Mouse (Mus musculus) thymus, postnatal 25 days (tissue): ENCODE measurements around the gene Pja2.
"Not testable (repeated sequence)": the region's sequence is repeated elsewhere in the genome, so short reads cannot be mapped to it uniquely, and the experiment has no call there.

Experiments used
- DNase-seq: peaks from one replicate; pipeline ENCODE4 v3.0.0; 2022

The Pja2 gene

DNA sequence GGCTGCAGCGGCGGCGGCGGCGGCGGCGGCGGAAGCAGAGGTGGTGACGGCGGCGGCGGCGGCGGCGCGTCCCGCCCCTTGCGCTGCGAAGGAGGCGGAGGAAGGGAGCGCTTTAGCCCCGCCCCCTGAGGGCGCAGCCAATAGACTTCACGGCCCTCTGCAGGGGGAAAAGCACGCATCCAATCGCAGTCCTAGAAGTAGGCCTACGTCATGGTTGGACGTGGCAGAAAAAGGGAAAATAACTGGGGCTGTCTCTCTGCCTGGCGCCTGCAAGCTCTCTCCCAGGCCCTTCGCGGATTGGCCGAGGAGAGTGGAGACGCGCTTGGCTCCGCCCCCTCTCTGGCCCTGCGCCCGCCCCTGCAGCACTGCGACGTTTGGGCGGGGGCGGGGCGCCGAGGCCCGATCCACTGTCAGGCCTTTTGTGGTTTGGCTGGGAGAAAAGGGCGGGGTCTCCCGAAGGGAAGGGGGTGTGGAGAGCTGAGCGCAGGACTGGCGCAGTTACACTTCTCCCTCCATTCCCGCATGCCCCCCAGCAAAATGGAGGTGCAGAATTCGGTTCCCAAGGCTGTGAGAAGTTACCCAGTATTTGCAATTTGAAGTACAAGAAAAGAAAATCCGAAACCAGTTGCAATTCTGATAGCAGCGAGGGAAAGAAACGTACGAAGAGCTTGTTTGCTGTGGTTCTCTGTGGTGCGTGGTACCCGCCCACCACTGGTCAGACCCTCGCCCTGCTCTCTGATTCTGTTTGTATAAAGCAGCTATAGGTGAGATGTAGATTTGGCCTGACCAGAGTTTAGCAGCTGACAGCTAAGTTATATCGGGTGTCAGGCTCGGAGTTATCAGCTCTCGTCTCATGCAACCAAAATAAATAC lies at the start of gene Pja2:
TSS of gene Pja2 (minus strand) at position 19 of the 872 bp plus-strand sequence.
- peak; percentile 98 for DNase-seq

DNA sequence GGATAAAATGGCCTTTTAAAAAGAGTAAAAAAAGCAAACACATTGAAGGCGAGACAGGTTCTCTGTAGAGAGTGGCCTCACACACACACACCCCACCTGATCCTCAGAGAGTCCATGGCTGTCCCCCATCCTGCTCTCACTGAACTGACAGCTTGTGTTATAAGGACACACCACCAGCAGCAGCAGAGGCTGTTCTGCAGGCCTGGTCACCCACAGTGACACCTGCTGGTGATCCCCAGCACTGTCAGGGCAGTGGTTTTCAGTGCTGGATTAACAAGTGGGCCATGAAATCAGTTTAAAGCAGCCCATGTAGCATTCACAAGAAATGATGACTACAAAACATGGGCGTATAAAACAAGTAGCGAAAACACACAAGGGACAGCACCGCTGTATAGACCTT lies 43.6 kb upstream of the Pja2 start:
- peak; percentile 57 for DNase-seq

DNA sequence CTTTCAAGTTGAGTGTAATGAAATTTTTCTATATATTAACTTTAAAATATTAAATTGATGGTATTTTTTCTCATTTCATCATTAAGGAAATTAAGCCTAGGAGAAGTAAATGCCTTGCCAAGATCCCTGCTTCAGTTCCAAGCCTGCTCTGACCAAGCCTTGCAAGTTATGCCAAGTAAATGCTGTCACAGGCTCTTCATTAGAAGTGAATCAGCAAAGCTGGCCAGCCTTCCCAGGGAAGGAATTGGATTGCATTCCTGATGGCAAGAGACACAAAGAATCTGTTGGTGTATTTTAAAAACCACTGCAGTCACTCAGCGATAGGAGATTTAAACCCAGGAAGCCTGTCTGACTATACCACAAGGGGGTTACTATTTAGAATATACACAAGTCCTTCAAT lies 32.0 kb upstream of the Pja2 start:
- no peak for DNase-seq

DNA sequence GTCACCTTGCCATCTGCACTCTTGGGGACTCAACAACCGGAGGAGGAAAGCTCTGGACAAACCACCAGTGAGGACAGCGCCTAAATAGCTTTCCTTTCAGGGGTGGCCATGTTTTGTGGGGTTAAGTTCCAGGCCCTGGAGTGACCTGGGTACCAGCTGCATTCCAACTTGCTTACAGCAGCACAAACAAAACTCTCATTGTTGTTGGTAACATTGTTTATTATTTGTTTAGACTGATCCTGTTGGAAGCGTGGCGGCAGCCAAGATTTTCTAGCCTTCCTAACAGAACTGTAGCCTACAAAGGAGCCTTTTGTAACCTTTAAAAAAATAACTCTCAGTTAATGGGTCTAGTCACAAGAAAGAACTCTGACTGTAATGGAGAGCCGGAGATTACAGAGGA lies 30.9 kb upstream of the Pja2 start:
- no peak for DNase-seq

DNA sequence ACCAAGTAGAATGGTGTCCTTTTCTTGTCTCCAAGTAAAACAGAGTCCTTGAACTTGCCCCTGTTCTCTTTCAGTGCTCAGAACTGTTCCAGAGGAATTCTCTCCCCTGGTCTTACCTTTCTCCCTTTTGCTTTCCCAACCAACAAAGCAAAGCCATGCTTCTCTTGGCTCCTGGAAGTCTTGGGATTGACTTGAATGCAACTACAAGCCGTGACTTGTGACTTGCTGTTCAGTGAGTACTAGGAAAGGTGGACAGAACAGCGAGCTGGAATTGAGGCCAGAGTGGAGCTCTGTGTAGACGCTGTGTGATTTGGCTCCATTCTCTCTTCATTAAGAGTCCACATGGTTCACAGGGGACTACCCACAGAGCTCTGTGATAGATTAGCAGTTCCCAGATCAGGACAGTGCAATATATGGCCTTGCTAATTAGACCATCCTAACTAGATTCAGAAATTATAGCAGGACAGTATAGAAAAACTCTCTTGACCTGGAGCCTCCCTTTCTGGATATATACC lies 30.3 kb upstream of the Pja2 start:
- DNase-seq: no peak

DNA sequence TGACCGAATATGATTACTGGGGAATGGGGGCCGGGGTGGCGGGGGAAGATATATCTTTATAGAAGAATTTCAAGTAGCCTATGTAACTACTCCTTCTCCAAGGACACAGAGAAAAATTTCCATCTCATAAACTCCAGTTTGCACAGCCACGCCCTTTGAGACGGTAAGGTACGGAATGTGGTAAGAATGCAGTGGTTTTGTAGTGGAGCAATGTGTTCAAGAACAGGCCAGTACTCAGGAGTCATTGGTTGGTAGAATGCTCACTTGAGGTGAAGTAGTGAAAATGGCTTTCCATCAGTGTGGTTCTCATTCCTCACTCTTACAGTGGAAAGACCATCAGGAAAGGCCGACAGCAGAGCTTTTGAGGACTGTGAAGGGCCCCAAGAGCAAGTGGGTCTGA lies 22.2 kb upstream of the Pja2 start:
- DNase-seq: no peak

DNA sequence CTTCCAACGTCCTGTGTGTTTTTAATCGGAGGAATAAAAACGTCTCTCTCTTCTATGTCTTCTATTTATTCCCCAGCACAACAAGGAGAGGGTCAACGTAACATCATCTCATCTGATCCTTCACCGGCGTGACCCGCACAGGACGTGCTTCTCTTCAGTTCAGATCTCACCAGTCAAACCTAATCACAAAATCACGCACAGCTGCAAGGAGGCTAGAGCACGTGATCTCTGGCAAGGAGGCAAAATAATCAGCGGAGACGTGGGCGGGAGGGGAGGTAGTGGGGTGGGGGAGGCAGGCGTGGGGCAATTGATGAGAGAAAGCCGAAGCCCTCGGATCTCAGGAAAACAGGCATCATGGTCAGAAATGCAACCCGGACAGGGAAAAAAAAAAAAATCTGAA lies 14.4 kb upstream of the Pja2 start:
- DNase-seq: no peak

DNA sequence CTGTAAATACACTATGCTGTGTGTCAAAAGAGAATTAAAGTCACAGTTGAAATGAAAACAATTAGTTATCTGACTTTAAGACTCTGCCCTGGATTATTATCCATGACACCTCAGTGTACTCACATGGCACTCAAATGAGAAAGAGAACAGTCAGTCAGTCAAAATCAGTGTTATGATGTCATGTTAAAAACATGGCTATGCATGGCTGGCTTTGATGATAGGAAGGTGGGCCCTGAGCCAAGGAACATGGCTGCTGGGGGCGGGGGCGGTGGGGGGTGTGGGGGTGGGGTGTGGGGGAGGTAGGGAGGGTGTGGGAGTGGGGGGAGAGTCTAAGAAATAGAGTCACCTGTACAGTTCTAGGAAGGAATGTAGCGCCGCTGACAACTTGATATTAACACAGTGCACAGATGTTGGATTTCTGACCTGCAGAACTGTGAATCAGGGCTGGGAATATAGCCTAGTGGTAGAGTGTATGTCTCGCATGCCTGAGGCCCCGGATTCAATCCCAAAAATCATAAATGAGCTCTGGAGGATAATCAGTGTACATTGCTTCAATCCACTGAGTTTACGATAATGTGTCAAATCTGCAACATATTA lies 13.0 kb upstream of the Pja2 start:
- no peak for DNase-seq

DNA sequence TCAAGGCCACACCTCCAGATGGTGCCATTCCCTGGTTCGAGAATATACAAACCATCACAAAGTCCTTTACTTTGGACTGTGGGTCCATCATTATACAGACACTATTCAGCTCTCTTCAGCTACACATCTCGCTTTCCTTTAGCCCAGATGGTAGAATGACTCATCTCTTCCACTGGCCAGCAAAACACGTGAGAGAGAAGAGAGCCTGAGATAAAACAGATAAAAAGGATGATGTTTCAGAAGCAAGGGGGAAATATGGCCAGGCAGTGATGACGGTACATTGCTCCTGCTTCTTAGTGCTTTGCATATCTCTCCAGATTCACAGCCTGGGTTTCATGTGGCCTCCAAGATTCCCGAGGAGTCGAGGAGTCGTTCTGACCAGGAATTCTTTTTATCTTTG lies 10.0 kb upstream of the Pja2 start:
- DNase-seq: no peak

DNA sequence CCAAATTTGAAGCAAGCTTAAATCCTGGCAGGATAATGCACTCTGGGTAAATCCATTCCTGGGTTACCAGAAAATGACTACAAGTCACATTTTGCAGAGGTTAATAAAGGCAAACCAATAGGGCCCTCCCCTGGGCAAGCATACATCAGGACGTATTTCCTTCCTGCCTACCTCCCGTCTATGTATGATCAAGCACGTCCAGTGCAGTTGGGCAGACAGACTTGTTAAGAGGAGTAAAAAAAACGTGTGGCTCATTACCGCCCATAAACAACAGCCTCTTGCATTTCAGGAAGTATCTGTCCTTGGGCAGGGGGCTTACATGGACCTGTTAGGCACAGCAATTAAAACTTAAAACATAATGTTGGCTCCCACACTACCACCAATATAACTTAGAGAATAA lies 8.0 kb upstream of the Pja2 start:
- DNase-seq: no peak

DNA sequence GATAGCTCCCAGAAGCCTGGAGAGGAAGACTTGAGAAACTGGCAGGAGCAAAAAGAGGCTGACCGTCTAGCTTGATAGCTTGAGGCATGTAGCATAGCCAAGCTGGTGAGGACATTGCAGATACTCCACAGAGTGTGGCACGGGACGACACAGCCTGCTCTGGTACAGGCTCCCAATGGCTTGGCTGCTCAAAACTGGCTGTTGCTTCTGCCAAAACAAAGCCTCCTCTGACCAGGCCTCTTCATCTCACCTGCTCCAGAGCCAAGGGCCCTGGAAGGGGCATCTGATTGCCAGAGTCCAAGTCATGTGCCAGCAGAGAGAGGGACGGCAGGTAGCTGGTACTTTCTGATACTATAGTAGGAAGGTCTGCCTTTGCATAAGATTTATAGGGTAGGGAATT lies 5.5 kb upstream of the Pja2 start:
- DNase-seq: no peak

DNA sequence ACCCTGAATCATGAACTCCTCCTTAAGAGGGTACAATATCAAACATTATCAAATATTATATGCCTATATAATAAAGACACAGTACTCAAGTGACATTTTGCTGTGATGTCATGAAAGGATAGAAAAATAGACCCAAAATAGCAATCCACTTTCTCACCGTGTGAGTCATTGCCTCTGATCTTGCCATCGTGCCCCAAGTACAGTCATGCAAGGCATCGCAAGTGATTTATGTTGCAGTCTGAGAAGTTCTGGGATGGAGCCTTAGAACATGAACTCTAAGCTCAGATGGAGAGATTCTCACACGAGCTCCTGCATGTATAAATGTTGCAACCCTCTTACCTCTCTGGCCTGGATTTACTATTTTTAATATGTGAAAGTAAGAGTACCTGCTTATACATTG lies 2.2 kb upstream of the Pja2 start:
- DNase-seq: no peak

DNA sequence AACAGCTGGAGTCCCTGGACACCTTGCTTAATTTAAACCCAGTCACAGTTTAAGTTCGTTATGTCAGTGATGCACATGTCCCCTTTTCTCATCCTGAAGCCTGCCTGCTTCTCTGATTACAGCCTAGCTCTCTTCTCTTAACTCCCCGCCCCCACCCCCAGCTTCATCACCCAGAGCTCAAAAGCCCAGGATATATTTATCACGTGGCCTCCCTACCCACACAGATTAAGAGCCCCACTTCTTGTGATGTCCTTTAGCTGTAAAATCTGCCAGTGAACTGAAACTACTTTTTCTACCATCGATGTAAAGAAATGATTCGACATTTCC lies 1.0 kb upstream of the Pja2 start:
- DNase-seq: peak; percentile 5

DNA sequence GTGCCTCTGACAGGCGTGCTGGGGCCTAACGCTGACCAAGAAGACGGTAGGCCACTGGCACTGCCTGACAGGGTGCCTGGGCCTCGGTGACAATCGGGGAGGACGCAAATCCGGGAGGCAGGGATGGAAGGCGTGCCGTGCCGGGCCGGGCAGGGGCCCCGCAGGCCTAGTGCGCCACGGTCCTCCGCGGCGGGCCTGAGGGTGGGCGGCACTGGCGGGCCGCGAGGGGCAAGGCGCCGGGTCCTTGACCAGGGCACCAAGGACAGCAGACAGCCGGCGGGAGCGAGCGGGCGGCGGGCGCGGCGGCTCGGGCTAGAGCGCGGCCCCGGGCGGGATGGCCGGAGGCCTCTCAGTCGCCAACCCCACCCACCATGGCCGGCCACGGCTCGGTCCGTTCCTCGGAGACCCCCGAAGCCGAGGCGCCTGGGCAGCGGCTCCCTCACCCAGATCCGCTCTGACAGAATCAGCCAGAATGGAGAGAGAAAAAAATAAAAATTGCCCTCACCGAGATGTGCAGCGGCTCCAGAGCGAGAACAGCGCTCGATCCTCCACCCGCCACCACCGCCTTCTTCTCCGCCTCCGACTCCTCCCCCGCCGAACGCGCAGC lies 322 bp downstream of the Pja2 start:
- no peak for DNase-seq

DNA sequence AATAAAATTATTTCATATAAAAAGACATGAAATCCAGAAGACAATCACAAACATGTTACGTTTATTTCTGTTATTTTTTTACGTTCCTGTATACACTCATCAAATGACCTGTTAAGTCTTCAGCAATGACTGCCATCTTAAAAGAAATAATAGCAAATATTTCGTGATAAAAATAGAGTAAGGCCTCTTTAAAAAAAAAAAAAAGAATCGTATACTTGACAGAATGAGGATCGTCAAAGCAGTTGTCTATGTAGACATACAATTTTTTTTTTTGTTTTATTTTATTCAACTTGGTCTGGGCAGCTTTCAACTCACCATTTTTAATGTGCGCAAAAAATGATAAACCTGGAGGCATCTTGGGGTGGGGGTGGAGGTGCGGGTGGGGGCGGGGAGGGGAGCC lies 831 bp downstream of the Pja2 start:
- no peak for DNase-seq

DNA sequence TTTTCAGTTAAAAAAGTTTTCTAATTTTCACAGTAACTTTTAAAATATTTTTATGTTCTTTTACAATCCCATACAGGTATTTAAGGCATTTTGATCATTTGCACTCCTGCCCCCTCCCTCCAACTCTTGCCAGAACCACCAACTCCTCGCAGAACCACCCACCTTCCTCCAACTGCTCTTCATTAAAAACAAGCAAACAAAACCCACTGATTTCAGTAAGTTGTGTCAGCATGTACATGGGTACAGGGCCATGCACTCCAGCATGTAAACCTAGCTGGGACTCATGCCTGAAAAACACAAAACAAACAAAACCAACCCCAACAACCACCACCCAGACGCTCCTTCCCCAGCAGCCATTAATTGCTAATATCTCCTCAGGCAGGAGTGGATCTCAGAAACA lies 7.2 kb downstream of the Pja2 start:
- DNase-seq: no peak

DNA sequence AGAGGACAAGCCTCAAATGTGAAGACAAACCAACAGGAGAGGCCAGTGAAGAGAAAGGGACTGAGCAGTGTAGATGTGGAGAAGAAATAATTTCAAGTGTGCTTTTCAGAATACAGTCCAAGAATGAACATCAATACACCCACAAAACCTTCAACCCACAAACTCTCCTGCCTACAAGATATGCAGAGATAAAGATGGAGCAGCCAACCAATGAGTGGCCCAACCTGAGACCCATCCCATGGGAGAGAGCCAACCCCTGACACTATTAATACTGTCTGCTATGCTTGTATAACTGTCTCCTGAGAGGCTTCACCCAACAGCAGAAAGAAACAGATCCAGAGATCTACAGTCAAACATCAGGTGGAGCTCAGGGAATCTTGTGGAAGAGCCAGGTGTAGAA lies 16.3 kb downstream of the Pja2 start:
- DNase-seq: no peak

DNA sequence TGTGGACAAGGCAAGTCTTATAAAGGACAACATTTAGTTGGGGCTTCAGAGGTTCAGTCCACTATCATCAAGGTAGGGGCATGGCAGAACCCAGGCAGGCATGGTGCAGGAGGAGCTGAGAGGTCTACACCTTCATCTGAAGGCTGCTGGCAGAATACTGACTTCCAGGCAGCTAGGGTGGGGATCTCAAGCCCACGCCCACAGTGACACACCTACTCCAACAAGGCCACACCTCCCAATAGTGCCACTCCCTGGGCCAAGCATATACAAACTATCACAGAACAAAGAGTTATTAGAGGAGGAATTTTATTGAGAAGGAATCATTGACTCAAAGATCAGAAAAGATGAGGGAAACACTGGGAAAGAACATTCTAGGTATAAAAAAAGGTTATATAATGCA lies 17.2 kb downstream of the Pja2 start:
- DNase-seq: not testable (repeated sequence)

DNA sequence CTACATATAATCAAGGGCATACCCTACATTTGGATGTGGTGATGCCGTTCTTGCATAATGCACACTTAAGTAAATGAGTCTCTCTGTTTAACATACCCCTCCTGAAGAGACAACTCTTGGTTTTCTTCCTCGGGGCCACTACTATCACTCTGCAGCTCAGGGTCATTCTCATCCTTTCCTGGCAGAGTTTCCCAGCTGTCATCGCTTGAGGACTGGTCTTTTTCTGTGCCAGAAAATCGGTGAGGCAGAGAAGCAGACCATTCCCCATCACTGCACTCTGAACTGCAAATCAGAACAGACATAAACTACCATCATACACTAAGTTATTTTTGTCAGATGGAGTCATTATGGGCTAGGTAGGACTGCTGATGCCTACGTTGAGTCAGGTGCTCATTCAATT lies 34.1 kb downstream of the Pja2 start:
- no peak for DNase-seq

DNA sequence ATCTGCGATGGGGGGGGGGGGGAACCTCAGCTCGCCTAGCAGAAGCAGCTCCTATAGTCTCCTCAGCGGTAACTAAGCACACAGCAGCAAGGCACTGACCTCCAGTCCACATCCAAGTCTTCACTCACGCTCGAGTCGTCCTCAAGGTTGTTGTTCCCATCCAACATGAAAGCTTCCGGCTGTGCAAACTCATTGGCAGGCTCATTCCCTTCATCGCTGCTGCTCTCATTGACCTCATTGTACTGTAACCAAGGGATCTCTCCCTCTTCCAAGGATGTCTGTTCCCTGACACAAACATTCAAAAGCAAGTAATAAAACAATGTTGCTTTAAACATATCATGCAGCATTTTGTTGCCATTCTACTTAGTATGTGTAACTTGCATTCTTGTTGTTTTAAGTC lies 39.0 kb downstream of the Pja2 start:
- no peak for DNase-seq

DNA sequence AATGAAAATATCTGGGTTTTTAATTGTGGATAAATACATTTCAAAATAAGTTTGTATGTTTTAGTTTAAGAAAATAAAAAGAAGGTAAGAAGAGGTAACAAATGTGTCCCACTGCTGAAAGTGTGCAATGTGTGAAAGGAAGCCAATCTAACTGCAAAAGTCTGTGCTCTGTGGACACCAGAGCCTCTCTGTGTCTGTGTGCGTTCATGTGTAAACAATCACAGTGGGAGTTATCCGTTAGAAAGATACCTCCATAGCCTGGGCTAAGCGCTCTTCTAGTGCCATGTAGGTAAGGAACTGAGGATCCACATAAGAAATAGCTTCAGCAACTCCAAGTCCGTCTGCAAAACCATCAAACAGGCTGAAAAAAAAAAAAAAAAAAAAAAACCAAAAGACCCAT lies 42.0 kb downstream of the Pja2 start:
- DNase-seq: no peak

DNA sequence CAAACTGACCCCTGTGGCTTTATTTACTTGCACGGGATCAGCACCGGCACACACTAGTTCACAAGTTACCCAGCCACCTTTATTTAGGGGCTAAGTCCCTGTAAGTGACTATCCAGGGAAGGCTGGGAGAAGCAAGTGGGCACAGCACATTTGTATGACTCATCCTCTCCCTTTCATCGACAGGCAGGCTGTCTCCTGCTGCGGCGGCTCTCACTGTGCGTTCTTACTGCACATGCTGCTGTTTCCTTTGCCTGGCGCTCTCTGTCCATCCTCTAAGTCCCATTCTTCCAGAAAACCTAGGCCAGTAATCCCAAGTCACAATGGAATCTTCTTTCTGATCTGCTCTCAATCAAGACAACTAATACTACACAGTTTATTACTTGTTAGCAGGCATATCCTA lies 43.7 kb downstream of the Pja2 start:
- DNase-seq: no peak

DNA sequence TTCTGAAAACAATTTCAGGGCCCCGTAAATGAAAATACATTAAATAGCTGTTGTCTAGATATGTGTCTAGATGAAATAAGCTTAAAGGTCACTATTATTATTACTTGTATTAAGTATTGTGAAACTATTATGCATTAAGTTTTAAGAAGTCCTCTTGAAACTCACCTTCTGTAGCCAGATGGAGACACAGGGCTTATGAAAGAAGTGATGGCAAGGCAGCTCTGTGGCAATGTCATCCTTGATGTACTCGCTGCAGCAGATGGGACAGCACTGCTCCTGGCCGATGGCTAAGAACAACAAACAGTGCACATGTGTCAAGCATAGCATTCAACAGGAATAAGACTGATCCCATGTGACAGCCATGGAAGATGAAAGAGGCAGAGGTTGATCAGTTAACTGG lies 44.9 kb downstream of the Pja2 start:
- DNase-seq: no peak

DNA sequence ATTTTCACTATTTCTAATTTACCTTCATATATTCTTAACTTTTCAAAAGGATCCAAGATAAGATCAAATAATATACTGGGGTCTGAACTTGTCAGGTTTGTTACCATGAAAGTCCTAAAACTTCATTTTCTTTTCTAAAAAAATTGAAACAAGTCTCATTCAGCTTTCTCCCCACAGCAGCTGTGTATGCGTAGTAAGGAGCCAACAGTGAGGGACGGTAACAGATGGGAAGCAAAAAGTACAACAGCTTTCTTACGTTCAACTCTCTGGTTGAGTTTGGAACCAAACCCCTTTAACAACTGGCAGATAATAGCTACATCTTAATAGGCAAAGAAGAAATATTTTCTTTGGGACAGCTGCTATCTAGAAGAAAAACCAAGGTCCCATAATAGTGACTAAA lies 50.3 kb downstream of the Pja2 start:
- not testable (repeated sequence) for DNase-seq
